Mouse (Mus musculus) inflammation-experienced regulatory T-cells, adult 6 months (primary cell): ENCODE measurements around the gene Ryr3. TPM values are rescaled to one million over a fixed set of nuclear protein-coding genes. Genes with fewer than 3 reads are reported as not detected.

ENCODE experiments used
- ATAC-seq: one replicate; pipeline ENCODE4 v1.8.0; 2017
- polyA plus RNA-seq, 3 experiments: library from polyadenylated mRNA; unstranded; fragments of 100-300 nt; shearing (Covaris generic); gene quantifications; one replicate each; pipeline ENCODE4 v1.2.1; 2017

The Ryr3 gene
- polyA plus RNA-seq = 1 to 10 TPM; 1.5 to 2.4 (median 2.2) TPM

DNA sequence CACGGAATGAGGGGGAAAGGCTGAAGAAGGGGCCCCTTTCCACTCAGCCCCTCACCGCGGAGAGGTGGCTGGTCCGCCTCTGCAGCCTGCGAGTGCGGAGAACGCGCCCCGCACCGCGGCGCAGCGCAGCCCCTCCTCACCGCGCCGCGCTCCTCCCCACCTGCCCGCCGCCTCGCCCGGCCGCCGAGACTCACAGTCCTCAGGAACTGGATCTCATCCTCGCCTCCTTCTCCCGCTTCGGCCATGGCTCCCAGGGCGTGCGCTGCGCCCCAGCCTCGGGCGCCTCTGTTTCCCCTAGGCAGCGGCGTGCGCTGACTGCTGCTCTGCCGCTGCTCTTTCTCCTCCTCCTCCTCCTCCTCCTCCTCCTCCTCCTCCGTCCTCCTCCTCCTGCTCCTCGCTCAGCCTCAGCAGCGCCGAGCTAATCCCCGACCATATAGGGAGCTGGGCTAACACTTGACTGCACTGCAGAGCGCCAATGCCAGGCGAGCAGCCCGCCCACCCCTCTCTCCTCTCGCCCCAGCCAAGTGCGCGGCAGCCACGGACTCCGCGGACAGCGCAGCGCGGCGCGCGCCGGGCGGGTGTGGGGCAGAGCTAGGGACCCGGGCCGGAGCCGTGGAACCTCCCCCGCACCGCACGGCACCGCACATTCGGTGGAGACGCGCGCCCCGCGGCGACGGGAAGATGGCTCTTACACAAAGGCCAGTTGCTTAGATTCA, at the start of gene Ryr3:
Gene Ryr3, minus strand, starts transcription at position 351 of the 716 bp plus-strand sequence.
- ATAC-seq = no peak

DNA sequence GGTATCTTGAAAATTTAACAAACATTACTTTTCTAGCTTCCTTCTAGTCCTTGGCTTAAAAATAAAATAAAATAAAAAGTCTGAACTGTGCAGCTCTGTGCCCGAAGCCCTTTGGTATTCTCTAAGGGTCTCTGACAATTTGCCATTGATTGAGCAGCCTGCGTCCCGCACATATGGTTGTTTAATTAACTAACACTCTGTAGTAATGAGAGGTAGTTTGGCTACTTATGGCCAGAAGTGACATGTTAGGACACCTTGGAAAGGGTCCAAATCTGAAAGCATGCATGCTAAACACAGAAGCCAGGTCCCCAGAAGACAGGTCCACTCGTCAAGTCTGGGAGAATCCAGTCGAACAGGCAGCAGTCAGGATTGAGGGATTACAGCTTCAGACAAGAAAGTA, 22.0 kb upstream of the Ryr3 start:
- ATAC-seq = no peak

DNA sequence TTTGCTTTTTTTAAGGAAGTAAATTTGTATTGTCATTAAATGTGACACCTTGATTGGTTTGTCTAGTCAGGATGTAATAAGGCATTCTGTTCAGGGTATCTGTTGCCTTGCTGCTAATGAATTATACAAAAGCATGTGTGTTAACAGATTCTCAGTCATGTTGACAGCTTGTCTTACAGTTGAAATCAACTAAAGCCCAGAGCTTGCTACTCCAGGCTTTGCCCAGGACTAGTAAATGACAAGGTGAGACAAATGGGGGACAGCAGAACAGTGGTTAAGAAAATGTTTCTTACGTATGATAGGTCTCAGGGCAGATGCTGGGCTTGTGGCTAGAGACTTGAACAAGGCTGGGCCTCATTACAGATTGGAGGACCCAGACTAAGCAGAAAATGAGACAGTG, 20.1 kb upstream of the Ryr3 start:
- ATAC-seq = no peak

DNA sequence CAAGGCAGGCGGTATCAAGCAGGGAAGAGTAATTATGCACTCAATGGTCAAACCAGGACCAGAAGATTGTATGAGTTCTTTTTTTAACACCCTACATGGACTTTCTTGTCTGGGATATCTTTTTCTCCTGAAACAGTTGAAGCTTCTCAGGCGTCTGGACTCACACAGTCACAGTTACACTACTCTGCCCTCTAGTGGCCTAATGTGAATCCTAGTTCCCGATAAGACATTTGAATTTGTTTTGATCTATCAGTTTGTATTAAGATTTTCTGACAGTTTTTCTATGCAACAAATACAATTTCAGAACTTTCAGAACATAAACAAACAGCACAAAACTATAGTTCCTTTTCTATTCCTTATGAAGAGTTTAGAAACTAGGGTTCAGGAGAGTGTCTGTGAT, 17.7 kb upstream of the Ryr3 start:
- ATAC-seq = no peak

DNA sequence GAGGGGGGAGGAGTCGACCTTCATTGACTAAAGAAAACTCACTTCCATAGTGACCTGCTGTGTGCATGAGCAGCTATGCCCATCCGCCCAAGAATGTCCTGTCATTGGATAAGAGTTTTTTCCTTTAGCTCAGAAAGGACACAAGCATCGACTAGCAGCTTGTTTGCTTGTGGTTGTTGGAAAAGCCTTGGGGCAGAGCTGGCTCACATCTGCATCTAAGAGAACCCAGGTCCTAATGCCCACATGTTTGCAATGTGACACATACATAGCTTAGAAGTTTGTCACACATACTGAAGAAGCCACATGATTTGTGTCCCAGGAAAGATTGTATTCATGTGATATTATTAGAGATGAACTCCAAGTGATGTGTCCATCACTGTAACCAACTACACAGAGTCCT, 16.5 kb upstream of the Ryr3 start:
- ATAC-seq = no peak

DNA sequence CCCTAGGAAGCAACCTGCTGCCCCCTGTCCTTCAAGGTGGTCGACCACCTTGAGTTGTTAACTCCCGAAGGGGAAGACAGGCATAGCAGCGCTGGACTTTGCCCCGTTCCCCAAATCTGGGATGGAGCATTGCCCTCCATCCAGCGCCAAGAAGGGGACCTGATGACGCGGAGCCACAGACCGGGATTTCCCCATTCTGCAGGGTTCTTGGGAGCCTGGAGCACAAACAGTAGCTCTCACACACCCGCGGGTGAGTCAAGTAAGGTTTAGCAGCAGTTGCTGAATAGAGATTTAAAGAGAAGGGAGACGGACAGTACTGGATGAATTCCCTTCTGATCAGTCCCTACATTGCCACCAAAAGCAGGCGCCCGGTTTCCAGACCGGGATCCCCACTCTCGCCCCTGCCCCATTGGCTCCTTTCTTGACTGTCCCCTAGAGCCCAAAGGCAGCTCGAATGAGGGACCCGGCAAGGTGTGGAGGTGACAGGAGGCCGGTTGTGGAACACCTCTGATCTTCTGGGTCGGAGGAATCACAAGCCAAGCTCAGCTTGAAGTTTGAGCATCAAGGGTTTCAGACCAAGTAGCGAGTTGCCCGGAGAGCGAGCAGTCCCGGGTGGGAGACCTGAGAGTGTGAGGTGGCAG, 671 bp downstream of the Ryr3 start:
- no peak for ATAC-seq

DNA sequence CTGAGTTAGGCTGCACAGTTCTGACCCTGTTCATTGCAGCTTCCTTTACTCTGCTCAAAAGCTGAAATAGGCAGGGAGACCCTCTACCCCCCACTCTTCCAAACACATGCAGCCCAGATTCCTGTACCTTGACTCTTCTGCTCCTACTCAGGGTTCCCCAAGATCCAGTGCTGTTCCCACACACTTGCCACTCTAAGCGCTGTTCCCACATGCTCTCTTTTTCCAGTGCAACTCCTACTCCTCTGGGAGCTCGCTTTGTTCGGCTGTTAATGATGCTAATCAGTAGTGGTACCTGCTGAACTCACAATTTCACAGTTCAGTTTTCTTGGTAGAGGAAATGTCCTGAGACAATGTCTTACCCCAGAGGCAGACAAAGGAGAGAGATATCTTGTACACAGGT, 6.9 kb downstream of the Ryr3 start:
- ATAC-seq = no peak

DNA sequence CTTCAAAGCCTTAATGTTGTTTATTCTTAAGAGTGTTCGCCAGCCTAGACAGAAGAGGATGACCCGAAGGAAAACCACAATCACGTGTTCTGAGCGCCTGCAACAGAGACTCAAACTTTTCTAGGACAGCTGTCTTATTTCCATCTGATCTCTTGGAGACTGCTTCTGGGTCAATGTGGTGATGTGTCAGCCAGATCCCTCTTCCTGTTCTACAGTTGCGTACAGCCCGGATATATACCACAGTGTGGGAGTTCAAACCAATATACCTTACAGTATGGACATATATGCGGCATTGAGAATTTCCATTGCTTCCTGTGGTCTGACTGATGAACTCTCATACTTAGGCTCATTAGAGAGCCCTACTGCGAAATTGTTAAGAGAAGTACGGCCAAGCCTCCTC, 7.6 kb downstream of the Ryr3 start:
- ATAC-seq = no peak

DNA sequence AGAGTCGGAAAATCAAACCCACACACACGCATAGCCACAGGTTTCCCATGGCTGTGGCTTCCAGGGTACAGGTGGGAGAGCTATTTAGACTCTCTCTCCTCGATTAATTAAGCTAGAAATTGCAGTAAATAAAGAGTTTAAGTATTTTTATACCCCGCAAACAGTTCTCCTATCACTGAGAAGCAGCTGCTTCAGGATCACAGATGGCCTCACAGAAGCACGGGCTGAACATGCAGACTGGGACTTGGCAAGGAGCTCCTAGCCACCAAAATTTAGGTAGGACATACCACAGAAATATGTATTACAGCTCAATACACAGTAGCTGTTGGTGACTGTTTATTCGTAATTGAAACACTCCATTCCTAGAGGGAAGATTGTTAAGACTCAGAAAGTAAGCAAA, 14.0 kb downstream of the Ryr3 start:
- ATAC-seq = no peak

DNA sequence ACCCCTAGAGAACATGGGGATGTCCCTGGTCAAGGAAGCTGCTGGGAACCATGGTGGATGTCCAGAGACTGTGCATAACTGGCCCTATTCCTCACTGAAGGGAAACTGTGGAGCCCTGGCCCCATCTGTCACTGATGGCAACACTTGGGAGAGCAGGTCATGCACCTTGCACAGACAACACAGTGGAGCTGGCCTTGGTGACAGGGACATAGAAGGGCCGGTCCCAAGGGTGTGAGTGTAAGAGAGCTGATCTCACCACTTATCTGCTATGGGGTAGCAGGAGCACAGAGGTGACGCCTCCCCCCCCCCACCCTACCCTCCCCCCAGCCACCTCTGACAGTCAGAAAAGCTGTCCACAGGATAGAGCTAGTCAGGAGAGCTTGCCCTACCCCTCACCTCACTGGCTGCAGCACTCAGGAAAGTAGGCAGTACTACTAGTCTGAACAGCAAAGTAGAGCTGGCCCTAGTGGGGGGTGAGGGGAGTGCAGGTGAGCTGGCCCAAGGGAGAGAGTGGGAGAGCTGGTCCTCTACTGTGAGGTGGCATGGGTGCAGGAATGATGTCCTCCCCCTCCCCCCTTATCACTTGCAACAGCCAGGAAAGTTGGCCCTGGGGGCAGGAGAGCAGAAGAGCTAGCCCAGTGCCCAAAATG, 17.7 kb downstream of the Ryr3 start:
- no peak for ATAC-seq

DNA sequence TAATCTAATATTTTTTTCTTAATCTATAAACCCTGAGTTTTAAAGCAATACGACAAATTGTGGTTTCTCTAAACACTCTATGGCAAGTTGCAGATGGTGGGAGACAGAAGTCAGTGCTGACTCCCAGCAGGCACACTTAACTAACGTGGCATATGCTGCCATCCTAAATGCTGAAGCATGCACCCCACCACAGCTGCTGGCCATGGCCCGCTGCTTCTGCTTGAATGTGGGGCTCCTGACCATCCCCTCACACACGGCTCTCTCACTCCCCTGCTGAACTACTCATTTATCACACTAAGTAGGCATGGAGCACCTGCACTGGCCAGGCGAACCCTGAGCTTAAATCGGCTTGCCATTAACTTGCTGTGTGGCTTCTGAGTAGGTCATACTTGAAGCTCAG, 29.7 kb downstream of the Ryr3 start:
- ATAC-seq = no peak

DNA sequence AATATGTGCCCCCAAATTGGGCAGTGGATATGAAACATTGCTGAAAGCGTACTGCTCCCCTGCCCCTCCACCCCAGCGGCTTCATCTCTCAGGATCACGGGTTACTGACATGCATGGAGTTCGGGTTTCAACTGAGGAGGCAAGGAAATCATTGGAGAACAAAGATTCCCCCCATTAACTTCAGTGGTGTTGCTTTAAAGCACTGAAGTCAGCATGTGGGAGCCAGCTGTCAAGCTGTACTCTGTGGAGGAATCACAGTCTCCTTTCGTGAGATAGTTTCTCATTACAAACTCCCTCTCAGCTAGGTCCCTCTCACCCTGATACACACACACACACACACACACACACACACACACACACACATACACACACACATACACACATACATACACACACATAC, 35.2 kb downstream of the Ryr3 start:
- no peak for ATAC-seq

DNA sequence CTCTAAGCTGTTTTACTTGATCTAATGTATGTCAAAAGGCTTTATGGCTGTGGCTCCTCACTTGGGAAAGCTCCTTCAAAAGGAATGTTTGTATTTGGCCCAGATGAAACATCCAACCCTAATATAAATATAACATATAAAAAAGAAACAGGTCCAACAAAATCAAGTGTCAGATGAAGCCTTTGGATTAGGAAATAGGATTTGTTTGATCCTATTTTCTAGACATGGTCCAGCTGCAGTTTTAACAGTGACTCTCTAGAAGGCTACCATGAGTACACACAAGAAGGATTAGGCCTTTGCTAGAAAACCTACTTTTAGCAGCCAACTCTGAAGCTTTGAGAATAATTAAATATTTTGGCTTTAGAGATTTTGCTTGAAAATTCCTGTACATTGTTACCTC, 38.8 kb downstream of the Ryr3 start:
- ATAC-seq = no peak

DNA sequence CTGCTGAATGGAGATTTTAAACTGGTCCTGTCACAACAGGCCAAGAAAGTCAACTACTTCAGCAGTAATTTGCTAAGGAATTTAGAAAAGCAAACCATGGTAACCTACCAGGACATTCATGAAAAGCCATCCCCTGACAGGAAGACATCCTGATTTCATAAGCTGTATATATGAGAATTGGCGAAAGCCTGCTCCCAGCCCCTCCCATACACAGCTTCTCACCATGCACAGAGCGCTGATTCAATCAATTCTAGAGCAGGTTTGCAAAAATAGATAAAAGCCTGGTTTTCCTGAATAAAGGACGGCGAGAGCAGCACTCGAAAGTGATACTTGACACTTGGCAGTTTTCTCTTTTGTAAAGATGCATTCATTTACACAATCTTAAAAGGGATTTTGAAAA, 40.6 kb downstream of the Ryr3 start:
- ATAC-seq = no peak

DNA sequence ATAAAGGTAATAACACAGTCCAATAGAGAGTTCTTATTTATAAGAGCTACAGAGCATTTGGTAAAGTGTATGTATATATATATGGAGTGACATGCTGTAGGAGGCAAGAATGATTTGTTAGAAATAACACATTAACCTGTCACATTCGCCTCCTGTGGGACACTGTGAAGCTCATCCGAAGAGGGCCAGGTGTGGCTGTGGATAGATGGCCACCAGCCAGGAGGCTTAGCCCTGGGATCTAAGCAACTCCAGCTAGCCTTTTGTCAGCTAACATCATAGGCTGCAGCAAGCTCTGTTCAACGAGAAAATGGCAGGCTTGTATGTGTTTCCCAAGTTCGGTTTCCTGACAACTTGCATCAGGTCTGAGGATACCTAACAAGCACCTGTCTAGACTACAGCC, 48.8 kb downstream of the Ryr3 start:
- no peak for ATAC-seq

DNA sequence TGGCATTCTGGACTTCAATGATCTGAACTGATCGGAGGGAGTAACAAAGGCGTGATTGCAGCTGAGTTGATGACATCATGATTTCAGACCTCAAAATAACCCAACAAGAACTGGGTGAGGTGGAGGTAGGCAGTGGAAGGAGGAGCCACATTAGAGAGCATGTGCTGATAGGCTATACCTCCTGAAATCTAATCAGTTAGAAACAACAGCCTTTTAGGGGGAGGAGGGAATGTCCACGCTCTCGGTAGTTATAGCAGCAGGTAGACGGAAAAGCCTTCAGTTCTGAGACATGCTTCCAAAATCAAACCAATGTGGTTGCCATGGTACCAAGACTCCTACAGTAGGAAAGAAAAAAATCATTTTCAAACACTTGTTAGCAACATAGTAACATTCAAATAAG, 55.4 kb downstream of the Ryr3 start:
- no peak for ATAC-seq

DNA sequence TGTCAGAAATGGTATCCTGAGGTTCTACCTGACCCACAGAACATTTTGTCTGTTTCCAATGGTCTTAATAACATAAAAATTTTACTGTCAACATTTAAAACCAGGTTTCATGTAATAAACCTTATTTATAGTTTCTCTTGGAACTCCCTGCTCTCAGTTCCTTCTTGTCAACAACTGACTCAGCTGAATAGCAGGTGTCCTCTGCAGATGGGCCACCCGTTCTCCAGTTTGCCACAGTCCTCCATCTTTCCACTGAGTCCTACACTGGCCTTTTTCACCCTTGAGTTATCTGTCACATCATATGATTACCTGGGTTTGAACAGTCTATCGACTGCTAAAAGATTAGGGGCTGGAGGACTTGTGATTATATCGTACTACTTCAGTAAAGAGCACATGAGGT, 79.1 kb downstream of the Ryr3 start:
- no peak for ATAC-seq

DNA sequence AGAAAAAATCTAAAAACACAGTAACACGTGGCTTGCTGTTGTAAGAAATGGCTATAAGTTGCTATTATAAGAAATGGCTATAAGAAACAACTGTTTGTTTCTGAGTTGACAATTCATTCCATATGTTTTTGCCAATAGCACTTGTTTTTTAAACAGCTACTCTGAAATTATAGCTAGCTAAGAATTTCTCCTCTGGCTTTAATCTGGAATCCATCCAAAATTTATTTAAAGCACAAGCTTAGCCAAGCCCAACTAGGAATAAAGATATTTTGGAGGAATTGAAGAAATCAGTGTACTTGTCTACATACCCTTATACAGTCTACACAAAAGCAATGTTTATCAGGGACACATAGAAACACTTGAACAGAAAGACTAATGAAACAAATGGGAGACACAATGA, 93.4 kb downstream of the Ryr3 start:
- no peak for ATAC-seq

DNA sequence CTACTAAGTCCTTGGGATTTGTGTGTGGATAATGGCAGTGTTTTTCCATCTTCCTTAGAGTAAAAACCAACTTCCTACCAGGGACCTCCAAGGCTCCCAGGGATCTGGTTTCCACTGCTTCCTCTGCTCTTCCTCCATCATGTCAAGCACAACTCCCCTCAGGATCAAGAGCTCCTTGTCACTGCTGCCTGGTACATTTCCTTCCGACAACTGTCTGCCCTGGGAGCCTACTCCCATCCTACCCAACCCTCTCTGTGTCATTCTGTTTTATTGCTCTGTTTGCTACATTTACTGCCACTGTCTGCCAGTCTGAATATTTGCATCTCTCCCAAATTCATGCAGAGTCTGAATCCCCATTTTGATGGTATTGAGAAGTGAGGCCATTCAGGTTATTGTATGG, 97.8 kb downstream of the Ryr3 start:
- ATAC-seq = no peak

DNA sequence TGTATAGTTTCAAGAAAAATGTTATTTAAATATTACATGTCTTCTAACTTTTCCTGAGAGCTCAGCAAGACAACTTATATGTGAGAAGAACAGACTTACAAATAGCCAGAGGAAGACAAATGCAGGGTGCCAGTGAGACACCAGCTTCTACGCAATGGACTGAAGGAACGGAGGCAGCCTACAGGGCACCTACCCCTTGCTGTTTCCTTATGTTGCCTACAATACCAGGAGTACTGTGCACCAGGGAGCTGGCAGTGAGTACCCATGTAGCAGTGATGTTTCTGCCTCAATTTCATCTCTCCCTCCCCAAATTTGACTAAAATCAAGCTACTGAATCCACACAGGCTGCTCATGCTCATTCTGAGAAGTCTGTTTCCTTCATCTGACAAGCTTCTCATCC, 100.1 kb downstream of the Ryr3 start:
- no peak for ATAC-seq

DNA sequence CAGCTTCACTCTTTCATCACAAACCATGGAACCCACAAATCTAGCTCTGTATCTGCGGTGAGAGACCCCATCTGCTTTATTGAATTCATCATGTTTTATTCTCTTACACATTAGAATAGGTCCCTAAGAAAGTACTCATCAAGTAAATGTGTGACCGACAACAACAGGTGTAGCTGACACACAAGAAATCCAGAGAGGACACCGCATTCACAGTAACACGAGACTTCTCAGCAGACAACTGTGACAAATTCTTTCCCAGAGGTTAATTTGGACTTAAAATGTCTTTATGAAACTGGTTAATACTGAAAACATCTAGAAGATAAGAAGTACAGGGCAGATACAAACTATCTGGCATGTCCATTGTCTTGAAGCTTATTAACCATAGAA, 101.0 kb downstream of the Ryr3 start:
- no peak for ATAC-seq

DNA sequence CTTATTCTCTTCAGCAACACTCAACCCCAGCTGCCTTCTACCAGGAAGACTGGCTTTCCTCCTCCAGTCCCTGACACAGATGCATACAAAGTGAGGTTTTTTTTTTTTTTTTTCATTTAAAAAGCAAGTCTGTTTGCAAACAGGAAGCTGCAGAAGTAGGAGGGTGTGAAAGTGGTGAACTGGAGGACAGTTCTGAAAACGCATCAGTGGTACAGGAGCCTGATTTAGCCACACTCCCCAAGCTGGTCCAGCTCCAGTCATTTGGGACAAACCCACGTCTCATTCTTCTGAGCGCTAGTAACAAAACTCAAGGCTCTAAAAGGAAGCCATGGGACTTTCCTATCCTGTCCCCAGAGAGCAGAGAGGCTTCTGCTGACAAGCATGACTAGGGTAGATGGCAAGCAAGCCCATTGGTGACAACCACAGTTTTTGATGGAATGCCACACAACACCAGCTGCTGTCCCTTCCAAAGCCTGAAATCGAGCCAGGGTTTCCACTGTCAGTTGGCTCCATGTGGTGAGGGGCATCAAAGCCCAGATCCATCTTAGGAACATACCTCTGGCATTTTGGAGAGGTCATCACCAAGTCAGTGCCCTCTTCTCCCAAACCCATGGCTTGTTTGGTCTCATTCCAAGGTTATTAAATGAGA, 101.5 kb downstream of the Ryr3 start:
- no peak for ATAC-seq

DNA sequence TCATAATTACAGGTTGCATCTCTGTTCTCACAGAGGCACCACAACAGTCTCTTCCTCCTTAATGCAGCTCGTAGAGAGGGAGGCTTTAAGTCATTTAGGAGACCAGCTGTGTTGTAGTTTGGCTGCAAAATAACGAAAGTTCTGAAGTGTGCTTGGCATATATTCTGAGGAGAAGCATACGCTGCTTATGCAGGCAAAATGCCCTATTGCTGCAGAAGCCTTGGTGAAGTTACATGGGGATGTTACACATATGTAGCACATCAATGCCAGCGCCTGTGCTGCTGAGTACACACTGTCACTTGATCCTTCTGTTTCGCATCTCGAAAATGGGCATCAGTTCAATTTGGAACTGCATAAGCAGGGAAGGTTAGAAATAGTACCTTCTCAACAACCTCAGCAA, 112.3 kb downstream of the Ryr3 start:
- ATAC-seq = no peak

DNA sequence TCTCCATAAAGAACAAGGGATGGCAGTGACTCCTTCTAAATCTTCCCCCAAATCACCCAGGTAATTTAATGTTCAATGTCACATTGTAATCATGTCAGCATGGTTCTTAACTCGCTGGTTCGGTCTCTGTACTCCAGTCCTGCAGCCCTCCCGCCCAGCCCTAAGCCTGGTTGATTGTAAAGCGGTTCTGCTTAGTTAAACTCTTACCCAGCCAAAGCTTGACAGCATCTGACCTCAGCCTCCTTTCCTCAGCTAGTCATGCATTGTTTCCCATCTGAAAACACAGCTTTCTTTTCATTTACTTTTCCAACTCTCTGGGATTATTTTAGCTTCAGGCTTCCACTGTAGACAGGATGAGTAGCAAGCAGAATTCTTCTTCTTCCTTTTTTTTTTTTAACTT, 121.7 kb downstream of the Ryr3 start:
- ATAC-seq = no peak
